Mouse (Mus musculus) heart, postnatal 25 days (tissue): ENCODE measurements around the gene Tnrc6b. TPM values are rescaled to one million over a fixed set of nuclear protein-coding genes. Genes with fewer than 3 reads are reported as not detected.
"Not testable (repeated sequence)": the region's sequence is repeated elsewhere in the genome, so short reads cannot be mapped to it uniquely, and the experiment has no call there.

ENCODE experiments used
- DNase-seq: peaks from one replicate; pipeline ENCODE4 v3.0.0; 2022; ENCODE audit warnings: low spot score
- intact Hi-C: fragments of 180-260 bp; cut with DNase I; formaldehyde crosslinking; loops from one replicate; pipeline ENCODE4 v1.15.1; 2025
- total RNA-seq, 2 experiments: library from RNA; stranded (reverse); gene quantifications; 2 replicates each; pipeline ENCODE4 v1.2.3; 2021

Tnrc6b gene
- total RNA-seq, 2 experiments from 2014 or later = 48.4 to 53.0 TPM

DNA sequence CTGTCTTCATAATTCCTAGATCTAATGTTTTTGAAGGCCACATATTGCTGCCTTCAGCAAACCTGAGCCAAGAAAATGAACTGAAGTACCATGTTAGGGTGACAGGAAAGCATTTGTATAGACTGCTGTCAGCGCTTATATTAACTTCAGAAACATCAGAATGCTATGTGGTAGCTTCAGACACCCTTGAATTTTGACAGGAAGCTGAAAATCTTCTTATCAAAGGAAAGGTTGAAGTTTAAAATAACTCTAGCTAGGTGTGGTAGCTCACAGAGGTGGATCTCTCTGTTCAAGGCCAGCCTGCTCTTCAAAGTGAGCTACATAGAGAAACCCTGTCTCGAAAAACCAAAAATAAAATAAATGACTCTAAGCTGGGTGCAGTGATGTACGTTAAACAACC lies 181.2 kb downstream of the Tnrc6b start:
- intact Hi-C loops = no loop called here
- DNase-seq = no peak

DNA sequence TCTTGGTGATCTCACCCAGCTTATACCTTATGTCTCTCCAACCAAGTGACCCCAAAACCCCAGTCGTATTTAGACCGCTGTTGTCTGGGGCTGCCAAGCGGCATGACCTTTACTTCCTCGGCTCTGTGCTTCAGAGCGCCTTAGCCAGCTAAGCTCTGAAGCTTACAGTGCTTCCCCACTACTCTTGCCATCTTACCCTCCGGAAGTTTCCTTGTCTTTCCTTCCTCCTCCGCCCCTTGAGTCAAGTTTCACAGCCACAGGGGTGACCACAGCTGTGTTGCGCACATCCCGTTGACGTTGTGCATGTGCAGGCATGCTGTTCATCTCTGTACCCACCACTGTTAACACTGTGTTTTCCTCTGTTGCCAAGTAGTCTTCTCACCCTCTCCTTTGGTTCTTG lies 185.6 kb downstream of the Tnrc6b start:
- intact Hi-C loops = no loop called here
- DNase-seq = no peak

DNA sequence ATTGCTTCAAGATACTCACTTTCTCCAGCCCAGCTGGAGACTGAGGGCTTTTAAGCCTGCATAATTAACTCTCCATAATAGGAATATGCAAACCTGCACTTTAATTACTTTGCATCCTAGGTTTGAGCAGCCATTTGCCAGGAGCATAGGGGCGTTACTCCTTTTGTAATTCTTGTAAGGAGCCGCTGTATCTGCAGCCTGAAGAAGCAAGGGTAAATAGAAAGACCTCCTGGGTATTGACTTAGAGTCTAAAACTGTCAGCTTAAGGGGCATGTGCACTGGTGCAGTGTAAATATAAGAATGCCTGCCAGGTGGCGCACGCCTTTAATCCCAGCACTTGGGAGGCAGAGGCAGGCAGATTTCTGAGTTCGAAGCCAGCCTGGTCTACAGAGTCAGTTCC lies 186.8 kb downstream of the Tnrc6b start:
- intact Hi-C loops = no loop called here
- no peak for DNase-seq

DNA sequence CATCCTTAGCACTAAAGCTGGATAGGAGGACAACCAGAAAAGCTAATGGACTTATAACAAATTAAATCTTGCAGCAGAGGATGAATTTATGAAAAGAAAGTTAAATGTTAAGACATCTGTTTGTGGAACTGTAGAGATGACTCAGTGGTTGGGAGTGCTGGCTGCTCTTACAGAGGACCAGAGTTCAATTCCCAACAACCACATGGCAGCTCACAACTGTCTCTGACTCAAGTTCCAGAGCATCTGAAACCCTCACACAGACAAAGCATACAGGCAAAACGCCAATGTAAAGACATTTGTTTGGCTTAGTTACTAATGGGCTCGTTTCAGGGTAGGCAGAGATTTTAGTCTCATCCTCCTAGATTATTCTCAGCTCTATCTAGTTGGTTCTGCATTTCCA lies 188.7 kb downstream of the Tnrc6b start:
- no peak for DNase-seq
- intact Hi-C loops = no loop called here

DNA sequence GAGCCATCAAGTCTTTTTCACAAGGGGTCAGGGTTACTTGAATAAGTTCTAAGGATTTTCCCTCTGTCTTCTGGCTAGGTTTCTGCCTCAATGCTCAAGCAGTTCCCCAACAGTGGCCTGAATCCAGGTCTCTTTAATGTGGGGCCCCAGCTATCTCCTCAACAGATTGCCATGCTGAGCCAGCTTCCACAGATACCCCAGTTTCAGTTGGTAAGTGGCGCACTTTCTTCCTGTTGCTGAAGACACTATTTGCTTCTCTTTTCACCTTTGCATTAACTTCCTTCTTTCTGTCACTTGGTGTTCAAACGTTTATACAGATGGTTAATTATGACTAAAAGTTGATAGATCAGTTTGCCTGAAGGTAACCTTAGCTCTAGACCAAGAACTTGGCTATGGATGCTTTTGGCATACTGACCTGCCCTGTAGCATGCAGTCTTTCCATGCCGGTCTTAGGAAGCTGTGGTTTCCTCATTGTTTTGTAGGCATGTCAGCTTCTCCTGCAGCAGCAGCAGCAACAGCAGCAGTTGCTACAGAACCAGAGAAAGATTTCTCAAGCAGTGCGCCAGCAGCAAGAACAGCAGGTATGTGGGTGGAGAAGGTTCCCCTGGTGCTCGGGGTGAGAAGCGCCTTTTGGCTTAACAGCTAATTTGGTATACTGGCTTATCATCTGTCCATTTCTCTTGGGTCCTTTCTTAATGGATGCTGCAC lies 190.8 kb downstream of the Tnrc6b start:
- intact Hi-C loops = no loop called here
- DNase-seq = no peak

DNA sequence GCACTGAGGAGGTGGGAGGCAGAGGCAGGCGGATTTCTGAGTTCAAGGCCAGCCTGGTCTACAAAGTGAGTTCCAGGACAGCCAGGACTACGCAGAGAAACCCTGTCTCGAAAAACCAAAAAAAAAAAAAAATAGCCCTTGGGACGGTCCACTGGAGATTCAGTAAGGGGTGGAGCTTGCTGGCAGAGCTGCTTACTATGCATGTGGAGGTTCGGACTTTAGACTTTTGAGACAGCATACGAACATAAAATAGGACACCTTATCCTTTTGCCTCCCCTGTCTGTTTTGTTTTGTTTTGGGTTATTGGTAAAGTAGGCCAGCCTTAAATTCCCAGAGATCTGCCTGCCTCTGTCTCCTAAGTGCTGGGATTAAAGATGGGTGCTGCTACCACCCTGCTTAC lies 193.7 kb downstream of the Tnrc6b start:
- DNase-seq, intact Hi-C loops: not testable (repeated sequence)

DNA sequence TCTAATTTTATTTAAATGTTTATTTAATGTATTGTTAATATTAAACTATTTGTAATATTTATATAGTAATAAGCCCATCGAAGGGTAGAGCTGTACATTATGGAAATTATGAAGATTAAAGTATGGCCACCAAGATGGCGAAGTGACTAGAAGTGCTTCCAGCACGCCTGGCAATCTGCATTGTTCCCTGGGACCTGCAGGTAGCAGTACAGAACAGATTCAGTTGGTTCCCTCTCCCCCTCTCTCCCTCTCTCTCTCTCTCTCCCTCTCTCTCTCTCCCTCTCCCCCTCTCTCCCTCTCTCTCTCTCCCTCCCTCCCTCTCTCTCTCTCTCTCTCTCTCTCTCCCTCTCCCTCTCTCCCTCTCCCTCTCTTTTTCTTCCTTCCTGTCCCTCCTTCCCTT lies 199.1 kb downstream of the Tnrc6b start:
- intact Hi-C loops = no loop called here

DNA sequence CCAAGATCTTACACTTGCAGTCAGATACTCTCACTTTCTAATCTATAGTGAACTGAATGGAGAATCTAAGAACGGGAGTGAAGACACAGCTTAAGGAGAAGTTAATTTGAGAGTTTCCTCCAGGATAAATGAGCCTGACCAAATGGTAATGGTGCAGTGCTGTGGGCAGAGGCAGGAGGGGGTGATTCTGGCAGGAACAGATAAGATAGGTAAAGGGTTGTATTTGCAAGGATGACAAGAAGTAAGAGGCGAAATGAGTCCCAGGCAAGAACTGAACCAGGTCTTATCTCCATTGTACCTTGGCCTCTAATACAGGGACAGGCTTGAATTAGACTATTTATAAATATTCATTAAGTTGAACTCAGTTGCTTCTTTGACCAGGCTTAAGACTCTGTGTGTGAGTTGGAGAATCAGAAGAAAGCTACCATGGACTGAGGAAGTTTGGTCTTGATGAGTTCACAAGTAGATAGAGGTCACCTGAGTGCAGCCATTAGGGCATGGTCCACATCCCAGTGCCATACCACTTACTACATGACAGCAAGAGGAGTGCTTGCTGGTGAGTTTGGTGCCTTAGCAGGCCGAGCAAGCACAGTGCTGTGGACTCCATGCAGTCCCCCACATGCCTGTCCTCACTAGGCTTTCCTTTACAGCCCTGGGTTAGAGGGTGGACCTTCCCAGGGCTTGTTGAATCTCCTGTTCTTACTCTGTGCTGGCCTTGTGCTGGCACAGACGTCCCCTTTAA lies 199.8 kb downstream of the Tnrc6b start:
- intact Hi-C loops = no loop called here
- no peak for DNase-seq

More for the DNA sequence above, 199.1 kb downstream of the Tnrc6b start:
- DNase-seq = no peak

DNA sequence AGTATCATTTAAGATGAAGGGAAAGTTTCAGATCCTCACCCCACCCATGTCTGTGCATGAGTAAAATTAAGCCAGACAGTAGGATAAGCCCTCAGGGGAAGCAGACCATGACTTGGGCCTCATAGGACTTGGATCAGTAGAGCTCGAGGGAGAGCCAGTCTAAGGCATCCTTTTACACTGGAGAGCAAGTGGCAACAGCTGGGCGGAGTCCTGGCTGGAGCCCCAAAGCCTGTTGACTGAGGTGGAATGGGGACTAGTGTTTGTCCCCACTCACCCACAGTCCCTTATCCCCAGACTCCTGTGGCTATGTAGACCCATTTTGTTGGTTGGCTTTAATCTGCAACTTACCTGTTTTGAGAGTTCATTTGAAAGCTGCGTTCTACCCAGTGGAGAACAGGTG lies 201.1 kb downstream of the Tnrc6b start:
- DNase-seq = no peak
- intact Hi-C loops = no loop called here

DNA sequence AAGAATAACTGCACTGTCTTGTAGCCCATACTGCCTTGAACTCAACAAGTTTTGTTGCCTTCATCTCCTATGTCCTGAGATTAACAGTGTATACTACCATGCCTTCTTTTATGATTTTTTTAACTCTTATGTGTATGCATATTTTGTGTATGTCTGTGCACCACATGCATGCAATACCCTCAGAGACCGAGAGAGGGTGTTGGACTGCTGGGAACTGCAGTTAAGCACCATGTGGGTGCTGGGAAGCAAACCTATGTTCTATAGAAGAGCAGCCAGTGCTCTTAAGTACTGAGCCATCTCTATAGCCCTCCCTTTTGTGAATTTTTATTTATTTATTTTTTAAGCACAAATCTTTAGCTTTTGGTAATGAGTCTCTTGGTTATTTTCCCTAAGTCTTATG lies 202.7 kb downstream of the Tnrc6b start:
- intact Hi-C loops = no loop called here
- DNase-seq = no peak

DNA sequence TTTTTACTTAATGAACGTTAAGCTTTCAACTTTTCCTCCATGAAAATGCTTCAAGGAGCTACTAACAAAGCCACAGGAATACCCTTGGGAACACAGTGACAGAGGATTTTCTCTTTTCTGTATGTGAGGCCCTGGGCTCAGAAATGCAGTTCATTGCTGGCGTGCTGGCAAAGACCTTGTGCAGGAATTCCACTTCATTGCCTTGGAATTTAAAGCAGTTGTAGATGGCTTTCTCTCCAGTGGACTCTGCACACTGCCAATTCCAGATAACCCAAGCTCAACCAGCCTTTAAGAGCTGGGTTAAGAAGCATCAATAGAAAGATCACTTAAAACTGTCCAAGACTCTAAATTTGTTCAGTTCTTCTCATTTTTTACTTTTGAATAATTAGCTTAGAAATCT lies 204.7 kb downstream of the Tnrc6b start:
- intact Hi-C loops = no loop called here
- DNase-seq = no peak

DNA sequence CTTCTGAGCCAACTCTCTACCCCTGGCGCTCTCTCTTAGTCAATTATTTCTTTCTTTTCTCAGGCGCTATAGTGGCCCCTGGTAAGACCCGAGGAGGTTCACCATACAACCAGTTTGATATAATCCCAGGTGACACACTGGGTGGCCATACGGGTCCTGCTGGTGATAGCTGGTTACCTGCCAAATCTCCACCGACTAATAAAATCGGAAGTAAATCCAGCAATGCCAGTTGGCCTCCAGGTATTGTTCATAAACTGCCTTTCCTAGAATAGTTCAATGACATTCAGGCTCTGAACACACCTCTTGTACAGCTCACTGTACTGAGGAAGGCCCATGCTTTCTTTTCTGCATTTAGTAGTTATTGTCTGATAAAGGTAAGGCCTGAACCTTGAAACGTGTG lies 205.5 kb downstream of the Tnrc6b start:
- DNase-seq = no peak
- intact Hi-C loops = no loop called here

DNA sequence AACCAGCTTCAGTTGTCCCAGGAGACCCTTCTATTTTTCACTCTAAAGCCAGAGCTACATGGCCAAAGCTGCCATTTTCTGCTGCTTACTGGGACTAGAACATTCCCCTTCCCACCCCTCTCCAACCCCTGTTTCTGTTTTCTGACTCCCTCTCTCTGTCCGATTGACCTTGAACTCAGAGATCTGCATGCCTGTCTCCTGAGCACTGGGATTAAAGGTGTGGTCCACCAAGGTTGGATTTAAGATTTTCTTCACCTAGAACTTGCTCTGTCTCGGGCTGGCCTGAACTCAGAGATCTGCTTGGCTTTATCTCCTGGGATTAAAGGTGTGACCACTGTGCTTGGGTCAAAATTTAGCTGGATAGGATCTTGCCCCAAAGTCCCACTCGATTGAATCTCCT lies 209.2 kb downstream of the Tnrc6b start:
- no peak for DNase-seq
- intact Hi-C loops = no loop called here

DNA sequence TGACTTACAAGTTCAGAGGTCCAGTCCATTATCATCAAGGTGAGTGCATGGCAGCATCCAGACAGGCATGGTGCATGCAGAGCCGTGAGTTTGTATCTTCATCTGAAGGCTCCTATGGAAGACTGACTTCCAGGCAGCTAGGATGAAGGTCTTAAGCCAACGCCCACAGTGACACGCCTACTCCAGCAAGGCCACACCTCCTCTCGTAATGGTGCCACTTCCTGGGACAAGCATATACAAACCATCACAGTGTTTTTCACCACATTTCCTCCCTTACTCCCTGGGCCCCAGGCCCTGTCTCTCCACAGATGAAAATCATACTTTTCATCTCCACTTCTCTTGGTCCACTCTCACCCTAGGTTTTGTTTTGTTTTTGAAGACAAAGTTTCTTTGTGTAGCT lies 210.7 kb downstream of the Tnrc6b start:
- intact Hi-C loops = no loop called here
- DNase-seq = no peak

DNA sequence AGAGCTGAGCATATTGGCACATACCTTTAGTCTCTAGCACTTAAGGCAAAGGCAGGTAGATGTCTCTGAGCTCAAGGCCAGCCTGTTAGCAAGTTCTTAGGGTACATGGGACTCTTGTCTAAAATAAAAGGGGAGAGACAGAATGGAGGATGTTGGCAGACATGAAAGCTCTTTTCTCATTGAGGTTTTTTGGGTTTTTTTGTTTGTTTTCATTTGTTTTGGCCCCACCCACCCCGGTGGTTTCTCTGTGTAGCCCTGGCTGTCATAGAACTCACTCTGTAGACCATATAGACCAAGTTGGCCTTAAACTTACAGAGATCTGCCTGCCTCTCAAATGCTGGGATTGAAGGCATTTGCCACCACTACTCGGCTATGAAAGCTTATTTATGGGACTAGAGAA lies 213.1 kb downstream of the Tnrc6b start:
- no peak for DNase-seq
- intact Hi-C loops = no loop called here

DNA sequence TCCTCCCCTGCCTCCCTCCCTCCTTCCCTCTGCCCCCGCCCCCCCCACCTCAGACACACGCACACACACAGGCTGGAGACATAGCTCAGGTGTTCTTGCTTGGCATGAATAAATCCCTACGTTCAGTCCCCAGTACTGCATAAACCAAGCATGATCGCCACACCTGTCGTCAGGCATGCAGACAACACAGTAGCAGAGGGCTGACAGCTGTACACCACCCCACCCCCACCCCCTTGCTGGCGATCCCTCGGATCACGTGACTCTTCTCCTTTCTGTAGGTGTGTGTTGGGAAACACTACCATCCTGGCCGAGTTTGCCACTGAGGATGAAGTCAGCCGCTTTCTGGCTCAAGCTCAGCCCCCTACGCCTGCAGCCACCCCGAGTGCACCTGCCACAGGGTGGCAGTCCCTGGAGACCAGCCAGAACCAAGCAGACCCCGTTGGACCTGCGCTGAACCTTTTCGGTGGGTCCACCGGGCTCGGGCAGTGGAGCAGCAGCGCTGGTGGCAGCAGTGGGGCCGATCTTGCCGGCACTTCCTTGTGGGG lies 217.8 kb downstream of the Tnrc6b start:
- intact Hi-C loops = no loop called here
- DNase-seq = no peak

DNA sequence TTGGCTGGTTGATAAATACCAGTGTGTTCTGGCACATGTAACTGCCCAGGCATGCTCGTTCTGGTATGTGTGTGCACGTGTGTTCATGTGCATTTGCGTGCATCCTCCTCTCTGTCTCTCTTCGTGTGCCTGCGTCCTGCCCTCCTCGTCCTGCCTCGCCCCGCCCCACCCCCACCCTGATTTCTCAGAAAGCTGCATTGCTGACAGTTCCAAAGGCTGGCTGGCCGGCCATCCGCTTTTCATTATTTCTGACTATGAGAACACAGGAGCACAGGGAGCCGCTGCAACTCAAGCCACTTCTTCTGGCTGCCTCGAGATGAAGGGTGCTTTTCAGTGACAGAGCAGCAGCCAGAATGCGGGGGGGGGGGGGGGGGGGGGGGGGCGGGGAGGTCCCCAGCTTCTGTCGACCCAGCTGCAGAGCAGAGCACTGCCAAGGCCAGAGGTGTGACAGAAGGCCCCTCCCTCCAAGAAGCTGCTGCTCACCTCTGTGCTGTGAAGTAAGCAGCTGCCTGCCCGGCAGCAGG lies 219.0 kb downstream of the Tnrc6b start:
- no peak for DNase-seq
- intact Hi-C loops = no loop called here

DNA sequence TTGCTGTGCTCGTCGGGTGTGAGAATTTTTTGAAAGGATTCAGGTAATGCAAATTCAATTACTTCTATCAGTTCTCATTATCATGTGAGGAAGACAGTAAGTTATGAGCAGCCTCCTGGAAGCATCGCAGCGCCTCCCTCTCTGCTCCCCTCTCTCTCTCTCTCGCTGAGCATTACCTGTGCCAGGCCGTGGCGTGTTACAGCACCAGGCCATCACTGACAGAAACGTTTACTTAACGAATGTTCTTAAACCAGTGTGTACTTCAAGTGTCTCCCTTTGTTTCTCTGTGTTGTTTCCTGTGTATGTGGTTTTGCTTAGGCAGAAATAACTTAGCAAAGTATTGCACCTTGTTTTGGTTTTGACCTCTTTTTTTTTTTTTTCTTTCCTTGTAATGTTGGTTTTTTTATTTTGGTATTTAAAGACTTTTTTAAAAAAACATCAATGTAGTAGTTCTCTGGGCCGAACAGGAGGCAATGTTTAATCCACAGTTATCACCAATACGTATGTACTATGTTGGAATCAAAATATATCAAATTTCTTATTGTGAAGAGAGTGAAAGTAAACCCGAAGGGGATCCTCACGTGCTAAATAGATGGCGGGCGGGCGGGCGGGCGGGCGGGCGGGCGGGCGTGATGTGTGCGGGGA lies 219.7 kb downstream of the Tnrc6b start:
- DNase-seq, intact Hi-C loops: not testable (repeated sequence)

DNA sequence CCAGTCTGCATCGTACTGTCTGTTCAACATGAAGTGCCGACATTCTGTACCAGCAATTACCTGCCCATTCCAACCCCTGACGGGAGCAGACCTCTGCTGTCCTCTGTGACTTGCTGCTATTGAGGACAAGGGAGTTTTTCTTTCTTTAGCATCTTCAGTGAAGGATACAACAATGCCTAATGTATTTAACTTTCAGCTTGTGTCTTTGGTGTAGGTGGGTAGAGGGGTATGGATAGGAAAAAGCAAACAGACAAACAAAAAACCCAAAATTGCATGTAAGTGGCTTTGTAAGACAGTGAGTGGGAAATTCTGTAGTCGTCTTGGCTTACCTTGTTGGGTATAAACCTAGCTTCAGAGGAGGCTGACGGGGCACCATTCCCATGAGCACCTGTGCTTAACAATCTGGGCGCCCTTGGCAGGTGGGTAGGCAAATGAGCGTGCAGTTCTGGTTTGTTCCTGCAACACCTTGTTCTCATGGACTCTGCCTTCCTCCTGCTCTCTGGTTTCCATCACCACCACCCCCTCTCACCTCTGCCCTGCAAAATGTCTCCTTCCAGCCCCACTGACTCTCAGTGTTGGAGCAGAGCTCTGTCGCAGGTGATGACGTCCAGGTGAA lies 220.3 kb downstream of the Tnrc6b start:
- intact Hi-C loops = no loop called here
- DNase-seq = no peak

DNA sequence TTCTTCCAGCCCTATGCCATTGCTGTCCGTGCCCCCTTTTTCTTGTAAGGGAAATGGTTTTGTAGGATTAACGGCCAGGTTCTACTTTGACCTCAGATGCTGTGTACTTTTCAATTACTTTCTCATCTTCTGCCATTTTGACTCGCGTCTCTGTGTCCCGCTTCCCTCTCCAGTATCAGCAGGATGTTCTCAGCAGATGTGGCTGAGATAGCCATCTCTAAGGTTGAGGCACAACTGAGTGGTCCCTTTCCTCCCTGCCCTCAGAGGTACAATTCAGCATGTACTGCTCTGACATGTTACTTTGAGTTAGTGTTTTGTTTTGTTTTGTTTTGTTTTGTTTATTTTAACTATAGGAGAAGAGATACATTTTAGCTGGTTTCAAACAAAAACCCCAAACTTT lies 223.7 kb downstream of the Tnrc6b start:
- no peak for DNase-seq
- intact Hi-C loops = no loop called here
